Mouse (Mus musculus) heart, adult 2 months (tissue): ENCODE measurements at regions not wholly inside any gene's neighbourhood (a gene's known extent, or its start where the extent isn't known, plus 50 kb on each side); places are given as distances from the start of the nearest gene placed in this dataset.

Experiments used
- DNase-seq, 2 experiments: peaks; one replicate each; pipeline ENCODE4 v3.0.0; 2021
- H3K27ac ChIP-seq: fragments of 200-600 bp; 2 replicates; pipeline ENCODE4 v1.8.1; 2022
- H3K27me3 ChIP-seq: fragments of 200-500 bp; 2 replicates; pipeline ENCODE4 v1.6.1; 2012; ENCODE audit warnings: mild to moderate bottlenecking, low read length, inconsistent platforms, mixed read lengths; ENCODE audit not compliant: control insufficient read depth, insufficient read depth
- H3K36me3 ChIP-seq: fragments of 200-500 bp; 2 replicates; pipeline ENCODE4 v1.6.1; 2012; ENCODE audit warnings: low read length, inconsistent platforms; ENCODE audit not compliant: control insufficient read depth, insufficient read depth
- H3K4me1 ChIP-seq: fragments of 200-500 bp; 2 replicates; pipeline ENCODE4 v1.6.1; 2011; ENCODE audit warnings: low read length; ENCODE audit not compliant: control insufficient read depth, insufficient read depth
- H3K4me3 ChIP-seq: fragments of 200-600 bp; 2 replicates; pipeline ENCODE4 v1.8.1; 2022
- H3K79me2 ChIP-seq: fragments of 200-500 bp; replicated peaks from 2 replicates; pipeline ENCODE4 v1.6.1; 2012; ENCODE audit warnings: mild to moderate bottlenecking, inconsistent platforms, low read length, moderate library complexity, mixed read lengths; ENCODE audit not compliant: control insufficient read depth, insufficient read depth
- H3K9ac ChIP-seq: fragments of 200-500 bp; 2 replicates; pipeline ENCODE4 v1.6.1; 2012; ENCODE audit warnings: low read depth, mild to moderate bottlenecking, control low read depth, inconsistent platforms, low read length, mixed read lengths
- CTCF ChIP-seq: fragments of 200-600 bp; IDR thresholded peaks from 2 replicates; pipeline ENCODE4 v1.8.1; 2022; ENCODE audit warnings: antibody characterized with exemption, mild to moderate bottlenecking, moderate library complexity
- EP300 ChIP-seq: fragments of 200-500 bp; IDR thresholded peaks from 2 replicates; pipeline ENCODE4 v1.6.1; 2011; ENCODE audit warnings: low read depth, low read length, control low read depth; ENCODE audit not compliant: insufficient read depth
- POLR2A ChIP-seq: fragments of 200-500 bp; IDR thresholded peaks from 2 replicates; pipeline ENCODE4 v1.6.1; 2011; ENCODE audit warnings: mild to moderate bottlenecking, low read depth, low read length, control low read depth; ENCODE audit not compliant: insufficient read depth
- WGBS: fragments of 180-500 bp; shearing (Covaris S2); methylation state at CpG from one replicate; pipeline ENCODE4 v1.1.7; 2018; 5-methylcytosine and 5-hydroxymethylcytosine counted together
- intact Hi-C: fragments of 180-260 bp; cut with DNase I; formaldehyde crosslinking; loops from one replicate; pipeline ENCODE4 v1.15.1; 2025

DNA sequence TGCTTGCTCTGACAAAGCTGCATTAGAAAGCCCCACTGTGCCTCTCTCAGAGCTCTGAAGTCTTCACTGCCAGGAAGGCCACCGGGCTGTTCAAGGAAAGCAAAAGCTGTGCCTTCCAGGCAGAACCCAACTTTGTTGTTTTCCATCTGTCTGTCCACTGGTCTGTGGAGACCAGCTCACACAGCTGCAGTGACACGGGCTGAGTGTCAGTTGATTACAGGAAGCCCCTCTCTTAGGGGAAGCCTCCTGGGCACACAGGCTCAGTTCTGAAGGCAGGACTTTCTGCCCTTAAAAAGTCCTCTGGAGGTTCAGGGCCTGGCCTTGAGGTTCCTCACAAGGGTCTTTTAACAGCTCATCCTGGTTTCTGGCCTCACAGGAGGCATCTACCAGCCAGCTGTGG lies 55.1 kb upstream of the Eps8l3 start:
- no peak for TF ChIP-seq POLR2A
- TF ChIP-seq CTCF, result no peak
- TF ChIP-seq EP300, result no peak
- no peak for DNase-seq
- Histone ChIP-seq H3K79me2 (no peaks in the 10 kb centered on the region), H3K9ac (no peak overlapping the region), H3K27ac (no peak overlapping the region), H3K27me3 (no peaks in the 10 kb centered on the region), H3K4me3 (no peak overlapping the region), H3K4me1 (peaks cover 8% of the 10 kb centered on the region), H3K36me3 (no peaks in the 10 kb centered on the region)
- intact Hi-C loops, result loop anchor here (5.0 kb wide), 1 partner anchor 35 kb away; no protein-coding TSS in a partner anchor
- 69% methylated on average over 2 of the region's 2 CpGs for WGBS

DNA sequence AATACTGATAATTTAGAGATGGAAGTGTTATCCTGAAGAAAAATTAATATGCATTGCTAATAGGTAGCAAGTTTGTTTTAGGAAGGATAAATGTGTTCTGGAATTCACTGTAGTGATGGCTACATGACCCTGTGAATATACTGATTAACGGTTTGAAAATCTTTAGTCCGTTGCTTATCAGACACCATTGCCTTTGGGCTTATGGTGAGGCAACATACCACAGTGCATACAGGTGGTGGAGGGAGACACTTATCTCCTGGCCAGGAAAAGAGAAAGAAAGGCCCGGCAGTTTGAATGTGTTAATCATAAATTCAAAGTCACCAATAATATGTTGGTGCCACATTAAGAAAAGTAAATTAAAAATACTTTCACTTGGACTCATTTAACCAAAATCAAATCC lies 57.4 kb upstream of the Eps8l3 start:
- DNase-seq, result no peak
- TF ChIP-seq EP300, result no peak
- TF ChIP-seq CTCF, result no peak
- no peak for TF ChIP-seq POLR2A
- no peak overlapping the region for H3K4me3 ChIP-seq
- WGBS, result 70% methylated on average over 3 of the region's 3 CpGs
- H3K4me1 ChIP-seq, result peaks cover 8% of the 10 kb centered on the region
- H3K36me3 ChIP-seq, result 0 out of 2 replicates have a peak, but pooled peaks cover 2% of the 10 kb centered on the region
- intact Hi-C loops, result loop anchor here (5.0 kb wide), 1 partner anchor 38 kb away; no protein-coding TSS in a partner anchor
- no peaks in the 10 kb centered on the region for H3K79me2 ChIP-seq
- no peak overlapping the region for H3K9ac ChIP-seq
- no peak overlapping the region for H3K27ac ChIP-seq
- H3K27me3 ChIP-seq, result no peaks in the 10 kb centered on the region

DNA sequence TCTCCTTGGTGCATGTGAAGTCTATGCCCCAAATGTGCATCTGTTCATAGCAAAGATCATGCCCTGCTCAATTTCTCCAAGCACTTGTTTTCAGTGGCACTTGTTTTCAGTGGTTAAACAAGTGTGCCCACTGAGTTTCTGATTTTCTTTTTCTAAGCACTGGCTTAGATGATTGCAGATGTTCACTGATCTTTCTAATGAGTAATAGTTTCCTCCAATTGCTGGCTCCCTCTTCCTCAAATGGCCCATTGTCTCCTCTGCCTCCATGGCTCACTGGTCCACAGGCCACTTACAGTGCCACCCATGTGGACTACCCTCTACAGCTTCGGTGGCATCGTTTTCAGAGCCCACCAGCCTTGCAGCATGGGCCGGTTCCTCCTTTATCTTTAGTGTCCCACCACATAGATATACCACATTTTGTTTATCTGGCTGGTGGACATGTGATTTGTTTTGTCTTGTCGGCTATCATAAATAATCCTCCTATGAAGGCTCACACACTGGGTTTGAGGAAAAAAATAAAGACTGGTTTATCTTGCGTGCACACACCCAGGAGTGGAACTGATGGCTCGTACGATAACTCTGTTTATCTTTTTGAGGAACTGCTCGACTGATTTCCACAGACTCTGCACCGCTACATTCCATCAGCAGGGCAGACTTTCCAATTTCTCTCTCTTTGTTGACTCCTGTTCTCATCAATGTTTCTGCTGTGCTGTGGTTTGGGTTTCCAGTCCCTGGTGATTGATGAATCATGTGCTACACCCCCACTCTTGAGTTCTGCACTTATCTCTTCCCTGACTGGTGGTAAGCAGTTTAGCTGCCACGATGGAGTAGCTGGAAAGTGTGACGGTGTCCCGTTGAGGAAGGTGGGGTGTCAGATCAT lies 58.2 kb upstream of the Eps8l3 start:
- no peak overlapping the region for H3K9ac ChIP-seq
- TF ChIP-seq POLR2A (no peak), CTCF (no peak), EP300 (no peak)
- no peak for DNase-seq
- H3K79me2 ChIP-seq, result no peaks in the 10 kb centered on the region
- 58% methylated on average over 12 of the region's 12 CpGs for WGBS
- intact Hi-C loops, result no loop called here
- 0 out of 2 replicates have a peak, but pooled peaks cover 2% of the 10 kb centered on the region for H3K36me3 ChIP-seq
- H3K27me3 ChIP-seq, result no peaks in the 10 kb centered on the region
- peaks cover 8% of the 10 kb centered on the region for H3K4me1 ChIP-seq
- no peak overlapping the region for H3K27ac ChIP-seq
- H3K4me3 ChIP-seq, result no peak overlapping the region

DNA sequence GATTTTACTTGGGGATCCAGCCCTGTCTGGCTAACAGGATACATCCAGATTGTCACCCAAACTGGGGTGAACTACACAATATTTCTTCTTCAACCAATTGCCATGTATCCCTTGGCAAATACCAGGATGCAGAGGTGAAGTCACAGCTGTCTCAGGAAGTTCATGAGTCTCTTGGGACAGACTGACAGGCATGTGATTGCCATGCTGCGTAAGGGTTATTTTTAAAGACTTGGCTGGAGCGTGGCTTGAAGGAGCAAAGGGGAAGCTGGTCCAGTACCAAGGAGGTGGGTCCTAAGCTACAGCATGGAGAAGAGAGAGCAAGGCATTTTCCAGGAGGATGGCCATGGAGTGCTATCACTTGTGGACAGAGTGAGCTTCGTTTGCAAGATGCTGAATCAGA lies 55.8 kb upstream of the Csf1 start:
- H3K4me1 ChIP-seq, result peaks cover 6% of the 10 kb centered on the region
- H3K27ac ChIP-seq, result peak overlapping the region; percentile 20
- DNase-seq, result peak; percentile 35 to 60
- H3K4me3 ChIP-seq, result no peak overlapping the region
- TF ChIP-seq EP300 (peak; percentile 62; the same call in 1 of the 2 replicates), POLR2A (no peak), CTCF (no peak)
- H3K27me3 ChIP-seq, result no peaks in the 10 kb centered on the region
- WGBS, result 33% methylated on average over 3 of the region's 3 CpGs
- intact Hi-C loops, result no loop called here
- H3K36me3 ChIP-seq, result 0 out of 2 replicates have a peak, but pooled peaks cover 2% of the 10 kb centered on the region
- H3K79me2 ChIP-seq, result no peaks in the 10 kb centered on the region
- no peak overlapping the region for H3K9ac ChIP-seq

DNA sequence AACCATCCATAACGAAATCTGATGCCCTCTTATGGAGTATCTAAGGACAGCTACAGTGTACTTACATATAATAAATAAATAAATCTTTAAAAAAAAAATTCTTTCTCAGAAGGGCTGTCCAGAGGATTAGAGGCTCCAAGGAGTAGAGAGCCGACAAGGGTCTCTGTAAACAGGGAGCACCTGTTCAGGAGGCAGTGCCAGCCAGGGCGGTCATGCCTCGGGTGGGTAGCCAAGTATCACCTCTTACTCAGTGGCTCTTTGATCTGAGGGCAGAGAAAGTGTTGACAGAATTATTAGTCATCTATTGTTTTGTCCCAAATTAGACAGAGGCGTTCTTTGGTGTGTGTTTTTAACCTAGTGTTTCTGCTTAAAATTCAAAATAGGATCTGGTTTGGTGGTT lies 54.0 kb upstream of the Csf1 start:
- WGBS, result 84% methylated on average over 5 of the region's 5 CpGs

DNA sequence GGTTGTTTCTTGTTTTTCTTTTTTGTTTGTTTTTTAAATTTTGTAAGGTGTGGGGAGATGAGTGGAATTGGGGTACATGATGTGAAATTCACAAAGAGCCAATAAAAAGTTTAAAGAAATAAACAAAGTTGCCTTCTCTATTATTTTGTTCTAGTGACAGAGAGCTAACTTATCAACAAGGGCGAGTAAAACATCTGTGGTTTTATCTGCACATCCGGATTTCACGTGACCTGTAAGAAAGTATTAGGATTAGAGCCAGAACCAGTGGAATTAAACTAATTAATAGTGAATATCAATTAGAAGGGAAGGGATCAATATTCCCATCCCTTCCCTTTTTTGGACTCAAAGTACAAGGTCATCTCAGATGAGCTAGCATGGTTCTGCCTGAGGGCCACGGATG lies 52.6 kb upstream of the Csf1 start:
- no peaks in the 10 kb centered on the region for H3K79me2 ChIP-seq
- no peak for DNase-seq
- 0 out of 2 replicates have a peak, but pooled peaks cover 2% of the 10 kb centered on the region for H3K36me3 ChIP-seq
- no peak for TF ChIP-seq POLR2A
- no peak for TF ChIP-seq EP300
- no peak for TF ChIP-seq CTCF
- H3K27me3 ChIP-seq, result no peaks in the 10 kb centered on the region
- peaks cover 9% of the 10 kb centered on the region for H3K4me1 ChIP-seq
- no peak overlapping the region for H3K27ac ChIP-seq
- H3K4me3 ChIP-seq, result no peak overlapping the region
- intact Hi-C loops, result no loop called here
- H3K9ac ChIP-seq, result no peak overlapping the region
- 65% methylated on average over 4 of the region's 4 CpGs for WGBS

More for the DNA sequence above, 54.0 kb upstream of the Csf1 start:
- peaks cover 8% of the 10 kb centered on the region for H3K4me1 ChIP-seq
- no peak overlapping the region for H3K9ac ChIP-seq
- no peak overlapping the region for H3K4me3 ChIP-seq
- no peak for DNase-seq
- no peak overlapping the region for H3K27ac ChIP-seq
- TF ChIP-seq CTCF, result no peak
- H3K27me3 ChIP-seq, result no peaks in the 10 kb centered on the region
- H3K36me3 ChIP-seq, result 0 out of 2 replicates have a peak, but pooled peaks cover 2% of the 10 kb centered on the region
- intact Hi-C loops, result no loop called here
- H3K79me2 ChIP-seq, result no peaks in the 10 kb centered on the region
